Mouse (Mus musculus): ENCODE measurements at regions not wholly inside any gene's neighbourhood (a gene's known extent, or its start where the extent isn't known, plus 50 kb on each side); places are given as distances from the start of the nearest gene placed in this dataset.

GRCm38 (mm10) chr11:20485371-20485770 is 57.7 kb upstream of the Sertad2 start:
- no peak overlapping the region for H3K27ac ChIP-seq (ENCODE audit: insufficient read depth, low read depth)
- no peak for DNase-seq (ENCODE audit: extremely low read depth)
- H3K4me3 ChIP-seq (replicated peaks in 1 of 3; ENCODE audit: low read depth in 2 of 3, low read length in 2 of 3, poor library complexity in 1 of 3) = no peak overlapping the region
- no peak overlapping the region for H3K9ac ChIP-seq (ENCODE audit: insufficient read depth, low read depth)
- dilution Hi-C loops (cut with MboI; ENCODE audit: extremely low pct_ligation_motif_present, extremely low pct_unique_long_range_greater_than_20kb, low sequenced_read_pairs) = no loop called here
- H3K4me2 ChIP-seq (ENCODE audit: insufficient read depth, low read depth, poor library complexity, severe bottlenecking) = no peak overlapping the region
- H3K9me3 ChIP-seq (replicated peaks; ENCODE audit: low read length) = peaks cover 3% of the 10 kb centered on the region
- no peaks in the 10 kb centered on the region for H3K27me3 ChIP-seq (replicated peaks)
- H3K79me2 ChIP-seq (replicated peaks; ENCODE audit: control insufficient read depth, extremely low read depth, insufficient read depth, poor library complexity, severe bottlenecking) = no peaks in the 10 kb centered on the region
- in situ Hi-C loops (cut with MboI; ENCODE audit: low pct_ligation_motif_present, low pct_unique_long_range_greater_than_20kb, low sequenced_read_pairs) = no loop called here
- H3K36me3 ChIP-seq (replicated peaks in 1 of 2; ENCODE audit: control insufficient read depth in 1 of 2, insufficient read depth in 1 of 2, low read length in 1 of 2) = no peaks in the 10 kb centered on the region
- TF ChIP-seq RCOR1 (conservative IDR thresholded peaks at IDR 0.05; ENCODE audit: low read depth, low read length) = no peak
- no peak for TF ChIP-seq JUN (IDR thresholded peaks at IDR 0.05; ENCODE audit: insufficient read depth, low read depth, low read length)
- no peak for TF ChIP-seq RAD21 (IDR thresholded peaks at IDR 0.05; ENCODE audit: low read depth, low read length)
- no peak for TF ChIP-seq MAX (IDR thresholded peaks at IDR 0.05; ENCODE audit: low read length)
- no peak for TF ChIP-seq ELF1 (IDR thresholded peaks at IDR 0.05; ENCODE audit: low read depth, low read length)
- no peak for TF ChIP-seq NRF1 (IDR thresholded peaks at IDR 0.05; ENCODE audit: low read depth, low read length)
- no peak for TF ChIP-seq CTCF (conservative IDR thresholded peaks at IDR 0.05 in 1 of 2, IDR thresholded peaks at IDR 0.05 in 1 of 2; ENCODE audit: low read depth in 2 of 2, low read length in 2 of 2)
- H3K4me1 ChIP-seq (ENCODE audit: control insufficient read depth in 1 of 2, insufficient read depth in 2 of 2) = no peaks in the 10 kb centered on the region; a peak in 1 of 4 replicates

Data from CH12.LX (cell line).